Mouse (Mus musculus) myocyte (in vitro differentiated cells): ENCODE results near the gene Hhat. TPM values are rescaled to one million over a fixed set of nuclear protein-coding genes. Genes with fewer than 3 reads are reported as not detected.
A peak's percentile ranks its signal among the peaks of the same experiment; 100 is the strongest.

ENCODE experiments used
- H3K27me3 ChIP-seq: one replicate; pipeline ENCODE4 v1.6.1; 2011; ENCODE audit not compliant: control insufficient read depth, insufficient read depth, insufficient read length
- H3K36me3 ChIP-seq: one replicate; pipeline ENCODE4 v1.6.1; 2011; ENCODE audit not compliant: control insufficient read depth, insufficient read depth
- H3K4me2 ChIP-seq: one replicate; pipeline ENCODE4 v1.6.1; 2011; ENCODE audit warnings: low read depth, control low read depth
- H3K4me3 ChIP-seq: one replicate; pipeline ENCODE4 v1.5.1; 2011; ENCODE audit warnings: mild to moderate bottlenecking, control low read depth, moderate library complexity
- H3K79me2 ChIP-seq: one replicate; pipeline ENCODE4 v1.6.1; 2011; ENCODE audit not compliant: control insufficient read depth, insufficient read depth
- H3ac ChIP-seq: one replicate; pipeline ENCODE4 v1.6.1; 2011; ENCODE audit not compliant: control insufficient read depth, insufficient read length
- CEBPB ChIP-seq: IDR thresholded peaks from 2 replicates; pipeline ENCODE4 v1.6.1; 2011; ENCODE audit warnings: mild to moderate bottlenecking, moderate library complexity; ENCODE audit not compliant: poor library complexity, insufficient read depth, severe bottlenecking
- E2F4 ChIP-seq: IDR thresholded peaks from one replicate; pipeline ENCODE4 v1.6.1; 2011; ENCODE audit warnings: mild to moderate bottlenecking, control low read depth, moderate library complexity; ENCODE audit not compliant: insufficient read depth
- MAX ChIP-seq: IDR thresholded peaks from one replicate; pipeline ENCODE4 v1.6.1; 2011; ENCODE audit warnings: low read depth, mild to moderate bottlenecking, control low read depth
- MYOD1 ChIP-seq, 3 experiments: IDR thresholded peaks; one replicate each; pipeline ENCODE4 v1.6.1; 2011; ENCODE audit warnings: control low read depth in 2 of 3, low read depth in 2 of 3, mild to moderate bottlenecking in 2 of 3, moderate library complexity in 1 of 3; ENCODE audit not compliant: insufficient read length in 2 of 3, control insufficient read depth in 1 of 3
- MYOG ChIP-seq, 3 experiments: IDR thresholded peaks; one replicate each; pipeline ENCODE4 v1.6.1; 2011; ENCODE audit warnings: control low read depth in 2 of 3, low read depth in 2 of 3, mild to moderate bottlenecking in 2 of 3; ENCODE audit not compliant: insufficient read length in 2 of 3, control insufficient read depth in 1 of 3, insufficient read depth in 1 of 3
- POLR2A ChIP-seq: IDR thresholded peaks from one replicate; pipeline ENCODE4 v1.6.1; 2011; ENCODE audit warnings: low read depth, mild to moderate bottlenecking, control low read depth, moderate library complexity; ENCODE audit not compliant: insufficient read length
- POLR2AphosphoS2 ChIP-seq: IDR thresholded peaks from one replicate; pipeline ENCODE4 v1.6.1; 2011; ENCODE audit warnings: low read depth, control low read depth; ENCODE audit not compliant: insufficient read length
- REST ChIP-seq: IDR thresholded peaks from one replicate; pipeline ENCODE4 v1.6.1; 2011; ENCODE audit warnings: mild to moderate bottlenecking, control low read depth, moderate library complexity; ENCODE audit not compliant: insufficient read depth, insufficient read length
- SRF ChIP-seq: IDR thresholded peaks from one replicate; pipeline ENCODE4 v1.6.1; 2011; ENCODE audit warnings: low read depth; ENCODE audit not compliant: control insufficient read depth, insufficient read length
- TCF12 ChIP-seq: IDR thresholded peaks from one replicate; pipeline ENCODE4 v1.6.1; 2011; ENCODE audit warnings: mild to moderate bottlenecking, control low read depth; ENCODE audit not compliant: poor library complexity, insufficient read depth, severe bottlenecking
- TCF3 ChIP-seq: IDR thresholded peaks from one replicate; pipeline ENCODE4 v1.6.1; 2011; ENCODE audit warnings: low read depth, control low read depth; ENCODE audit not compliant: insufficient read length
- USF1 ChIP-seq: IDR thresholded peaks from one replicate; pipeline ENCODE4 v1.6.1; 2011; ENCODE audit warnings: low read depth, mild to moderate bottlenecking, control low read depth, moderate library complexity
- polyA plus RNA-seq: library from polyadenylated mRNA; unstranded; fragments of >200 nt; fragmentation: generic; extraction: Trizol; gene quantifications from one replicate; pipeline ENCODE4 v1.2.1, GENCODE M21; 2012; ENCODE audit warnings: missing spikeins

Gene Hhat
- polyA plus RNA-seq, 1 experiment, result 4.4 TPM

DNA sequence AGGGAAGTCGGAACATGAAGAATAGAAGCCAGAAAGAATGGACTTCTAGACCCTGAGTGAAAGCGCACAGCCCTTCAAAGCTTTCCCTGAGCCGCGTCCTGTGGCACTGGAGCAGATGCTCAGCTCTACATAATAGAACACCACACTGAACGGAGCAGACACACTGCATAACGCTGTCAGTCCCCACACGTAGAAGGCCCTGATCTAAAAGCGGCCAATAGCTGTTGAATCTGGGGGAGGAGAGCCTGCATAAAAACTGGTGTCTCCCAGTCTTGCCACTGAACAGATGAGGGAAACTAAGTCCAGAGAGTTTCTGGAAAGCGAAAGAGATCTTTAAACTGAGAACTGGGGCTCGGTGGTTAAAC lies 911 bp downstream of the Hhat start:
- Histone ChIP-seq H3K4me2 (peak overlapping the region; percentile 77), H3ac (peak overlapping the region; percentile 60), H3K27me3 (no peaks in the 10 kb centered on the region), H3K4me3 (peak overlapping the region; percentile 31), H3K36me3 (no peaks in the 10 kb centered on the region), H3K79me2 (no peaks in the 10 kb centered on the region)
- TF ChIP-seq POLR2A, result no peak
- TF ChIP-seq REST, result no peak
- TF ChIP-seq MAX, result no peak
- no peak for TF ChIP-seq TCF12
- TF ChIP-seq CEBPB, result no peak
- TF ChIP-seq E2F4, result no peak
- no peak for TF ChIP-seq MYOD1 (IDR thresholded peaks at IDR 0.05; ENCODE audit: control insufficient read depth in 1 of 3, insufficient read length in 2 of 3, low read depth in 2 of 3)
- TF ChIP-seq SRF, result no peak
- TF ChIP-seq MYOG (IDR thresholded peaks at IDR 0.05; ENCODE audit: control insufficient read depth in 1 of 3, insufficient read depth in 1 of 3, insufficient read length in 2 of 3, low read depth in 2 of 3), result no peak
- TF ChIP-seq TCF3, result no peak
- TF ChIP-seq POLR2AphosphoS2, result no peak
- TF ChIP-seq USF1, result no peak

DNA sequence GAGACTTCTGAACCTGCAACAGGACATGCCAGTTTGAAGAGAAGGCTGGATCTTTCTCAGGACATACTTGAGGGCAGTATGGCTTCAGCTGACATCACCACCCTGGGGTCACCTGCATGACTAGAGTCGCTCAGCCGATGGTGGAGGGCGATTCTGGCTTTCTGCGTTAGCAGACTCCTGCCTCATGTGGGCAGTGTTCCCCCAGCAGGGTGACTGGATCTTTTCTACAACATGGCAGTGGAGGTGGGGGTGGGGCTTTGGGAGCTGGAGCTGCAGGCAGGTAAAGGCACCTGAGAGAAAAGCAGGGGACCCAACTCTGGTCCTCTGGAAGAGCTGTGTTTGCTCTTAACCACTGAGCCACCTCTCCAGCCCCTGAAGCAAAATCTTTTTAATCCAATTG lies 5.5 kb downstream of the Hhat start:
- H3K4me3 ChIP-seq, result no peak overlapping the region
- H3K79me2 ChIP-seq, result no peaks in the 10 kb centered on the region
- no peaks in the 10 kb centered on the region for H3K27me3 ChIP-seq
- H3K36me3 ChIP-seq, result no peaks in the 10 kb centered on the region
- no peak overlapping the region for H3ac ChIP-seq
- no peak for TF ChIP-seq MYOD1 (IDR thresholded peaks at IDR 0.05; ENCODE audit: control insufficient read depth in 1 of 3, insufficient read length in 2 of 3, low read depth in 2 of 3)
- no peak for TF ChIP-seq E2F4
- no peak for TF ChIP-seq SRF
- TF ChIP-seq TCF12, result no peak
- TF ChIP-seq MAX, result no peak
- no peak for TF ChIP-seq POLR2A
- no peak for TF ChIP-seq TCF3
- no peak for TF ChIP-seq REST
- no peak for TF ChIP-seq USF1
- no peak for TF ChIP-seq POLR2AphosphoS2
- TF ChIP-seq MYOG (IDR thresholded peaks at IDR 0.05; ENCODE audit: control insufficient read depth in 1 of 3, insufficient read depth in 1 of 3, insufficient read length in 2 of 3, low read depth in 2 of 3), result no peak
- TF ChIP-seq CEBPB, result no peak
- no peak overlapping the region for H3K4me2 ChIP-seq

- H3K27me3 ChIP-seq, result no peaks in the 10 kb centered on the region
- H3K4me3 ChIP-seq, result no peak overlapping the region
- no peak overlapping the region for H3K4me2 ChIP-seq
- TF ChIP-seq TCF3 (no peak), MAX (no peak), TCF12 (no peak), E2F4 (no peak), POLR2A (no peak), POLR2AphosphoS2 (no peak), MYOG (IDR thresholded peaks at IDR 0.05; ENCODE audit: control insufficient read depth in 1 of 3, insufficient read depth in 1 of 3, insufficient read length in 2 of 3, low read depth in 2 of 3) (no peak), MYOD1 (IDR thresholded peaks at IDR 0.05; ENCODE audit: control insufficient read depth in 1 of 3, insufficient read length in 2 of 3, low read depth in 2 of 3) (no peak)
- no peaks in the 10 kb centered on the region for H3K79me2 ChIP-seq
- no peaks in the 10 kb centered on the region for H3K36me3 ChIP-seq
- no peak overlapping the region for H3ac ChIP-seq
These were observed 6.5 kb downstream of the Hhat start for GRCm38 (mm10) chr1:192764547-192764946.

DNA sequence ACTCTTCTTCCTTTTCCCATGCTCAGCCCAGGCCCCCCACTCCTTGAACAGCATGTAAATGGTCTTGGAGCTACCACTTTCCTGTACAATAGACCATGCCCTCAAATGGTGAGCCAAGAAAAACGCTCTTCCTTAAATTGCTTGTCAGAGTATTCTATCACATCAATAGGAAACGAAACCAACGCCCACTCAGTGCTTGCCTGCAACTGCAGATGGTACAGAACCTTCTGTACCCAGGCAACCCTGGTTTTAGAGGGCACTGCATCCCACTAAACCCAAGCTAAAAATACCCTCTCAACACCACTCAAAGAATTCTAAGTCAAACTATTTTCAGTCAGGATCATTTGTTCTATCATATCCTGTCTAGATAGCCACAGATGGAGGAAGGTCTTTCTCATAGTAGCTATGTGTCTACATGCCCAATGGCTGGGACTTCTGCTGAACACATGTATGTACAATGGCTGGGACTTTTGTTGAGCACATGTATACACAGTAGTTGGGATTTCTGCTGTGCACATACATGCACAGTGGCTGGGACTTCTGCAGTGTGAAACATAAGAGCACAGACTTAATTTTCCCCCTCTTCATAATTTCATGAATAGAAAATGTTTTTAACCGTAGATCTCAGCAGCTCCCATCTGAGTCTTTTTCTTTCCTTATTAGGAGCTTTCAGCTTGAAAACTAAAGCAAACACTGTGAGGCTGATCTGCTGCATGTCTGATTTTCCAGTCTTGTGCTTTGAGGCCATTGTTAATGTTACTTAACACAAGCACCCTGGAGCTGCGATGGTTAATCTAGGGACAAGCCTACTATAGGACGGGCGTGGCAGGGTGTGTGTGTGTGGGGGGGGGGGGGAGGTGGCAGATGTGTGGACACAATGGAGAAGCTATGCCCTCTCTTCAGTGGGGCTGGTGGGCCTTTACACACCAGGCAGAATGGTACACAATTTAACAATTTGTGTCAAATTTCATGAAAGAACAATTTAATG lies 7.8 kb downstream of the Hhat start:
- H3K36me3 ChIP-seq, result no peaks in the 10 kb centered on the region
- peak overlapping the region; percentile 10 for H3K4me2 ChIP-seq
- no peak overlapping the region for H3ac ChIP-seq
- H3K4me3 ChIP-seq, result no peak overlapping the region
- no peaks in the 10 kb centered on the region for H3K79me2 ChIP-seq
- TF ChIP-seq REST (no peak), SRF (no peak), MYOG (IDR thresholded peaks at IDR 0.05; ENCODE audit: control insufficient read depth in 1 of 3, insufficient read depth in 1 of 3, insufficient read length in 2 of 3, low read depth in 2 of 3) (no peak), MYOD1 (IDR thresholded peaks at IDR 0.05; ENCODE audit: control insufficient read depth in 1 of 3, insufficient read length in 2 of 3, low read depth in 2 of 3) (no peak), POLR2A (no peak), TCF3 (no peak), USF1 (no peak), POLR2AphosphoS2 (no peak), E2F4 (no peak), MAX (no peak), CEBPB (no peak), TCF12 (no peak)
- no peaks in the 10 kb centered on the region for H3K27me3 ChIP-seq
